Mouse (Mus musculus) forebrain, embryonic 10.5 days (tissue): ENCODE measurements around the gene Fitm2. TPM values are rescaled to one million over a fixed set of nuclear protein-coding genes. Genes with fewer than 3 reads are reported as not detected.
A peak's percentile ranks its signal among the peaks of the same experiment; 100 is the strongest.

ENCODE experiments used
- DNase-seq: peaks from one replicate; pipeline ENCODE4 v3.0.0-alpha.2; 2017; ENCODE audit warnings: low spot score; ENCODE audit errors: extremely low spot score
- H3K27ac ChIP-seq: fragments of 300-500 bp; sonication (generic); 2 replicates; pipeline ENCODE4 v1.5.1; 2016; ENCODE audit warnings: mild to moderate bottlenecking
- H3K27me3 ChIP-seq: fragments of 300-500 bp; sonication (generic); 2 replicates; pipeline ENCODE4 v1.6.1; 2016; ENCODE audit warnings: mild to moderate bottlenecking; ENCODE audit not compliant: poor library complexity, severe bottlenecking
- H3K36me3 ChIP-seq: fragments of 300-500 bp; sonication (generic); replicated peaks from 2 replicates; pipeline ENCODE4 v1.6.1; 2016; ENCODE audit warnings: mild to moderate bottlenecking, moderate library complexity
- H3K4me1 ChIP-seq: fragments of 300-500 bp; sonication (generic); 2 replicates; pipeline ENCODE4 v1.6.1; 2016
- H3K4me3 ChIP-seq: fragments of 300-500 bp; sonication (generic); 2 replicates; pipeline ENCODE4 v1.5.1; 2016; ENCODE audit warnings: mild to moderate bottlenecking, moderate library complexity
- H3K9me3 ChIP-seq: fragments of 300-500 bp; sonication (generic); 2 replicates; pipeline ENCODE4 v1.6.1; 2016; ENCODE audit warnings: mild to moderate bottlenecking, moderate library complexity
- WGBS: fragments of 180-500 bp; shearing (Covaris S2); methylation state at CpG from one replicate; pipeline ENCODE4 v1.1.7; 2016; 5-methylcytosine and 5-hydroxymethylcytosine counted together
- polyA plus RNA-seq: library from polyadenylated mRNA; unstranded; fragments of >200 nt; fragmentation: Nextera tagmentation; extraction: Ambion mirVana; gene quantifications from 2 replicates; pipeline ENCODE4 v1.2.1, GENCODE M21; 2016

The Fitm2 gene
- polyA plus RNA-seq, 1 experiment from 2014 or later, result 10.9 TPM

DNA sequence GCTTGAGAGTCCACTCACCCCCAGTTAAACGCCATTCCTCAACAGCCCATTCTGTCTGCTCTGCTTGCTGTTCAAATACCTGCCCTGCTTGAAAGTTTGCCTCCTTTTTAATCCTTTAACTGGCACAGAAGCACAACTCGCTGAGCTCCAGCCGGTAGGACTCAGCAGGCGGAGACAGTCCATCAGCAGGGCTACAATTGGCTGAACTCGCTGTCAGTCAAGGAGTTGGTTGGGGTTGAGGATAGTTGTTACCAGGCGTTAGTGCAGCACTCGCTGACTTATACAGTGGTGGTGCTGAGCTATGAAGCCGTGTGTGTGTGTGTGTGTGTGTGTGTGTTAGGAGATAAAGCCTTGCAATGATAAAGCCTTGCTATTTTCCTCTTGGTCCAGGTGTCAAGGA lies 11.8 kb downstream of the Fitm2 start:
- Histone ChIP-seq H3K4me1 (no peaks in the 10 kb centered on the region; the same call in 1 of the 2 replicates), H3K4me3 (no peak overlapping the region), H3K27me3 (peaks cover 15% of the 10 kb centered on the region), H3K9me3 (no peaks in the 10 kb centered on the region), H3K36me3 (no peaks in the 10 kb centered on the region), H3K27ac (no peak overlapping the region)
- WGBS, result 86% methylated on average over 8 of the region's 8 CpGs
- no peak for DNase-seq

GRCm38 (mm10) chr2:163459380-163459779 lies 13.0 kb downstream of the Fitm2 start:
- no peaks in the 10 kb centered on the region; the same call in 1 of the 2 replicates for H3K4me1 ChIP-seq
- H3K36me3 ChIP-seq, result no peaks in the 10 kb centered on the region
- H3K27me3 ChIP-seq, result peaks cover 15% of the 10 kb centered on the region
- 46% methylated on average over 10 of the region's 10 CpGs for WGBS
- no peak for DNase-seq
- H3K4me3 ChIP-seq, result no peak overlapping the region
- no peaks in the 10 kb centered on the region for H3K9me3 ChIP-seq
- no peak overlapping the region for H3K27ac ChIP-seq

- no peak for DNase-seq
- WGBS, result 54% methylated on average over 27 of the region's 27 CpGs
- Histone ChIP-seq H3K27ac (no peak overlapping the region), H3K9me3 (no peaks in the 10 kb centered on the region), H3K27me3 (peaks cover 15% of the 10 kb centered on the region), H3K4me3 (no peak overlapping the region), H3K36me3 (no peaks in the 10 kb centered on the region), H3K4me1 (no peaks in the 10 kb centered on the region; the same call in 1 of the 2 replicates)
Observed at GRCm38 (mm10) chr2:163458539-163459265, 13.7 kb downstream of the Fitm2 start.

- peaks cover 5% of the 10 kb centered on the region for H3K27me3 ChIP-seq
- H3K4me3 ChIP-seq, result no peak overlapping the region
- 88% methylated on average over 13 of the region's 13 CpGs for WGBS
- no peaks in the 10 kb centered on the region for H3K9me3 ChIP-seq
- H3K4me1 ChIP-seq, result no peaks in the 10 kb centered on the region
- DNase-seq, result no peak
- no peaks in the 10 kb centered on the region for H3K36me3 ChIP-seq
- no peak overlapping the region for H3K27ac ChIP-seq
Observed at GRCm38 (mm10) chr2:163453378-163453777, 19.1 kb downstream of the Fitm2 start.

DNA sequence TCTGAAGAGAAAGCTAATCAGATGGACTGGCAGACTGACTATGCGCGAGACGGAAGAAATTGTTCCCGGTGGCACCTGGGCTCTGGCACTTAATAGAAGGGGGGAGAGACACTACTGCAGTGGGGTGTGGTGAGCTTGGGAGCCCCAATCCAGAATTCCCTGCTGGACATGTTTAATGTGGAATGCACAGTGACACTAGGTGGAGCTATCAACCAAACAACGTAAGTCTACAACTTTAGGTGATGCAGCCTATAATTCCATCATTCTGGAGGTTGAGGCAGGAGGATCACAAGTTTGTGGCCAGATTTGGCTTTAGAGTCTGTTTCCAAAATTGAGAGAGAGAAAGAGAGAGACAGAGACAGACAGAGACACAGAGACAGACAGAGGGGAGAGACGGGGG lies 19.7 kb downstream of the Fitm2 start:
- H3K9me3 ChIP-seq, result no peaks in the 10 kb centered on the region
- 89% methylated on average over 6 of the region's 6 CpGs for WGBS

DNA sequence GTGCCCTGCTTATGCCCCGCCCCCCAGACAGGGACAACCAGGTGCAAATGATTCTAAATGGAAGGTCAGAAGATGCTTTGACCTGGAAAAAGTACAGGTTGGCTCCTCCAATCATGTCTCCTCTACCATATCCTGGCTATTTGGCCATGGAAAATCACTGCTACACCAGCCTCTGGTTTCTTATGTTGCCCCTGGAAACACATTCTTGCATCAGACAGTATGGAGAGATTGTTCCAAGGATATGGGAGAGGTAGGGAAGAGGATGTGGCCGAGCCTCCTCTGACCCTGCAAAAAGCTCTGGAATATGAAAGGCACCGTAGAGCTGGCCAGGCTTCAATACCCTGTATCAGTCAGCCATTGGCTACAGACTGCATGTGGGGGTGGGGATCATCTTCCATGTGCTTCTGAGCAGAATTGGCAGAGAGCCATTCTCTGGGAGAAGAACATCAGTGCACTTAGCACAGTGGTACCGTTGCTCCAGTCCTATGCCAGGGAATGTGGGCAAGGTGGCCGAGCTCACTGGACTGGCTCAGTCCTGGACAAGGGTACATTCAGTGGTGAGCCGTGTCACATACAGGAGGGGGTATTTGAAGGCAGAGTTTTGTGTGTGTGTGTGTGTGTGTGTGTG lies 21.6 kb downstream of the Fitm2 start:
- WGBS, result 84% methylated on average over 6 of the region's 6 CpGs
- H3K4me3 ChIP-seq, result no peak overlapping the region
- H3K27ac ChIP-seq, result no peak overlapping the region
- H3K9me3 ChIP-seq, result no peaks in the 10 kb centered on the region
- 0 out of 2 replicates have a peak, but pooled peaks cover under 1% of the 10 kb centered on the region for H3K4me1 ChIP-seq
- no peaks in the 10 kb centered on the region for H3K27me3 ChIP-seq
- DNase-seq, result no peak
- H3K36me3 ChIP-seq, result no peaks in the 10 kb centered on the region; the same call in 1 of the 2 replicates

More for the DNA sequence above, 19.7 kb downstream of the Fitm2 start:
- Histone ChIP-seq H3K4me3 (no peak overlapping the region), H3K4me1 (no peaks in the 10 kb centered on the region), H3K36me3 (no peaks in the 10 kb centered on the region), H3K27ac (no peak overlapping the region), H3K27me3 (no peaks in the 10 kb centered on the region; the same call in 1 of the 2 replicates)
- DNase-seq, result no peak

DNA sequence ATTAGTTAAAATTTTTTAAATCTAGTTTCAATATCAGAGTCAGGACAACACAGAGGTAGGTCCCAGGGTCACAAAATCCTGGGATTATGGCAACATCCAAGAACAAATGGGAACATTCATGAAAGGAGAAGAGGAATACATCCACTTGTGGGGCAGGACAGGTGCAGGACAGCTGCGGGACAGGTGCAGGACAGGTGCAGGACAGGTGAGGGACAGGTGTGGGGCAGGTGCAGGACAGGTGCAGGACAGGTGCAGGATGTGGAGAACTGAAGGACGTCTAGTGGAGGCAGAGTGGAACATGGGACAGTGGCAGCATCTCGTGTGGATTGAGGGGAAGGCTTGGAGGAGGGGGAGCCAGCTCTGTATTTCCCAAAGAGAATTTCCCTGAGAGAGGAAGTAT lies 23.2 kb downstream of the Fitm2 start:
- Histone ChIP-seq H3K36me3 (no peaks in the 10 kb centered on the region; the same call in 1 of the 2 replicates), H3K27me3 (no peaks in the 10 kb centered on the region), H3K27ac (no peak overlapping the region), H3K4me3 (no peak overlapping the region), H3K4me1 (0 out of 2 replicates have a peak, but pooled peaks cover 3% of the 10 kb centered on the region), H3K9me3 (no peaks in the 10 kb centered on the region)
- DNase-seq, result no peak
- WGBS, result 69% methylated on average over 3 of the region's 3 CpGs

DNA sequence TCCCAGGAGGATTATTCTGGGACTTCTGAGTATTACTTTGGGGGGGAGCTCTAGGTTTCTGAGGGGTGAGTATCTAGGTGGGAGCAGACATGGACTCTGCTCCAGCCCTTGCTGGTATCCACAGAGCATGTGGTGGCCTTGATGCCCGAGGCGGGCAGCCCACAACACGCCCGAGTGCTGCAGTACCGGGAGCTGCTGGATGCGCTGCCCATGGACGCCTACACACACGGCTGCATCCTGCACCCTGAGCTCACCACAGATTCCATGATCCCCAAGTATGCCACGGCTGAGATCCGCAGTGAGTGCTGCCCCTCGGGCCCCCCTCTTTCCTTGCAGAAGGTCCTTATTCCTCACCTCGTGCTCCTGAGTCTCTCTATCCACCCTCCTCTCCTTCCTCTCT lies 25.1 kb downstream of the Fitm2 start:
- 86% methylated on average over 12 of the region's 12 CpGs for WGBS
- DNase-seq, result no peak
- H3K4me3 ChIP-seq, result no peak overlapping the region
- no peak overlapping the region for H3K27ac ChIP-seq
- no peaks in the 10 kb centered on the region for H3K27me3 ChIP-seq
- no peaks in the 10 kb centered on the region for H3K9me3 ChIP-seq
- H3K36me3 ChIP-seq, result no peaks in the 10 kb centered on the region; the same call in 1 of the 2 replicates
- 0 out of 2 replicates have a peak, but pooled peaks cover 3% of the 10 kb centered on the region for H3K4me1 ChIP-seq

- Histone ChIP-seq H3K4me3 (no peak overlapping the region), H3K36me3 (no peaks in the 10 kb centered on the region; the same call in 1 of the 2 replicates), H3K27ac (no peak overlapping the region), H3K27me3 (peaks cover 9% of the 10 kb centered on the region), H3K9me3 (no peaks in the 10 kb centered on the region), H3K4me1 (peaks cover 5% of the 10 kb centered on the region)
- no peak for DNase-seq
- 74% methylated on average over 7 of the region's 7 CpGs for WGBS
Observed at GRCm38 (mm10) chr2:163444017-163444416, 28.4 kb downstream of the Fitm2 start.

- Histone ChIP-seq H3K27me3 (peaks cover 13% of the 10 kb centered on the region), H3K36me3 (no peaks in the 10 kb centered on the region; the same call in 1 of the 2 replicates), H3K4me3 (no peak overlapping the region), H3K27ac (no peak overlapping the region), H3K9me3 (no peaks in the 10 kb centered on the region), H3K4me1 (peaks cover 10% of the 10 kb centered on the region)
- 81% methylated on average over 6 of the region's 6 CpGs for WGBS
- DNase-seq, result no peak
Observed at GRCm38 (mm10) chr2:163443543-163443942, 28.9 kb downstream of the Fitm2 start.

- H3K4me3 ChIP-seq, result peak overlapping the region; percentile 62
- H3K4me1 ChIP-seq, result peaks cover 17% of the 10 kb centered on the region
- DNase-seq, result no peak
- WGBS, result 73% methylated on average over 1 of the region's 1 CpGs
- no peaks in the 10 kb centered on the region for H3K36me3 ChIP-seq
- no peaks in the 10 kb centered on the region for H3K9me3 ChIP-seq
- H3K27me3 ChIP-seq, result peaks cover 32% of the 10 kb centered on the region
- no peak overlapping the region for H3K27ac ChIP-seq
Observed at GRCm38 (mm10) chr2:163439488-163439887, 32.9 kb downstream of the Fitm2 start.

DNA sequence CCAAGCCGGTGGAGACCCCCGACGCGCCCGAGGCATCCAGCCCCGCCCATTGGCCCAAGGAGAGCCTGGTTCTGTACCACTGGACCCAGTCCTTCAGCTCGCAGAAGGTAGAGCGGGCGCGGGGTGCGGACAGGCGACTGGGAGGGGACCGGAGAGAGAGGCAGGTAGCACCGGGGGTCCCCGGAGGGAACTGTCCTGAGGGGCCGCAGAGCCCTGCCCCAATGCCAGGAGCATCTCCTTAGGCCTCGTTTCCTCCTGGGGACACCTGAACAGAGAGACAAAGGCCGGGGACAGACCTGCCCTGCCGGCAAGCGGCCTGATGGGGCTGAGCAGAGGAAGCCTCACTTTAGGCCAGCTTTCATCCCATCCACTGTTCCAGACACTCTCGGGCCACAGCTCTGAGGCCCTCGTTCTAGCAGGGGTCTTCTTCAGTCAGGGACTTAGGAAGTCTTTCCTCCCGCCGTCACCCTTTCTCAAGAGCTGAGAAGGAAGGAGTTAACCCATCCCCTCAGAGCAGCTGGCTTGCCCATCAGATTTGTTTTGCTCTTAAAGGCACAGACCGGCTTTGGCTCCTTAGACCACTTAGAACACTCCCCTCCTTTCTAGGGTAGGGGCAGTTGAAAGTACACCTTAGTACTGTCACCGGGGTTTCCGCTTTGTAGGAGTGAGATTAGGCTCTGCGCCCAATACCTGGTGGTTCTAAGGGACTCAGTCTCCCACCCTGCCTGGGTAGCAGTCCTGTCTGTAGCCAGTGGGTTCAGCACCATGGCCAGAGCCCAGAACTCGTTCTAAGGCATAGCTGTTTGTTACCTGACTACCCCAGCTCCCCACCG lies 33.6 kb downstream of the Fitm2 start:
- WGBS, result under 1% methylated on average over 30 of the region's 30 CpGs
- DNase-seq, result peak; percentile 50
- no peaks in the 10 kb centered on the region for H3K9me3 ChIP-seq
- peaks cover 24% of the 10 kb centered on the region for H3K4me1 ChIP-seq
- H3K4me3 ChIP-seq, result peak overlapping the region; percentile 62
- H3K36me3 ChIP-seq, result no peaks in the 10 kb centered on the region
- H3K27me3 ChIP-seq, result peaks cover 32% of the 10 kb centered on the region
- H3K27ac ChIP-seq, result peak overlapping the region; percentile 80
